Mouse (Mus musculus) layer of hippocampus, adult 2 months (tissue): ENCODE data around the gene Tjp2. TPM values are rescaled to one million over a fixed set of nuclear protein-coding genes. Genes with fewer than 3 reads are reported as not detected.

Source experiments
- DNase-seq, 2 experiments: peaks; one replicate each; pipeline ENCODE4 v3.0.0; 2022; ENCODE audit warnings: low spot score in 2 of 2
- H3K27ac ChIP-seq: fragments of 200-600 bp; 2 replicates; pipeline ENCODE4 v1.8.1; 2022
- H3K4me3 ChIP-seq: fragments of 200-600 bp; 2 replicates; pipeline ENCODE4 v1.8.1; 2022; ENCODE audit warnings: mild to moderate bottlenecking
- CTCF ChIP-seq: fragments of 200-600 bp; conservative IDR thresholded peaks from 2 replicates; pipeline ENCODE4 v1.8.1; 2022; ENCODE audit warnings: antibody characterized with exemption, mild to moderate bottlenecking, moderate library complexity
- total RNA-seq, 2 experiments: library from RNA; stranded (reverse); gene quantifications; 2 replicates each; pipeline ENCODE4 v1.2.3; 2021

Tjp2 gene
- total RNA-seq, 2 experiments from 2014 or later, result 17.6 to 20.3 TPM

DNA sequence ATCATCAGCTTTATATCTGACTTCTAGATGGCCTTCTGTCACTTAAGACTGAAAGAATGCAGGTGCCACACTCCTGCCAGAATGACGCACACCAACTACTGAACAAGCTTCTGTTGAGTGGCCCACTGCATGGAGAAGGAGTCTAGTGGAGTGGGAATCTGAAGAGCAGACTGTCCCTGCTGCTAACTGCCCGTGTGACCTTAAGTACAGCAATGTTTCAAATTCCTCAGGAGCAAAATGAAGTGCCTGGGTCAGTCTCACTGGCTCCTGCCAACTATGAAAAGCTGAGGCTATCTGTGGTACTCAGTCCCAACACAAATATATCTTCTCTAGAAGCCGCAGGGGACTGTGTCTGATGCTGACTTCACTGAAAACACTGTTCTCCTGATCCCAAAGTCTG is 175.5 kb downstream of the Tjp2 start:
- no peak for DNase-seq
- TF ChIP-seq CTCF, result no peak
- Histone ChIP-seq H3K4me3 (no peak overlapping the region), H3K27ac (no peak overlapping the region)

DNA sequence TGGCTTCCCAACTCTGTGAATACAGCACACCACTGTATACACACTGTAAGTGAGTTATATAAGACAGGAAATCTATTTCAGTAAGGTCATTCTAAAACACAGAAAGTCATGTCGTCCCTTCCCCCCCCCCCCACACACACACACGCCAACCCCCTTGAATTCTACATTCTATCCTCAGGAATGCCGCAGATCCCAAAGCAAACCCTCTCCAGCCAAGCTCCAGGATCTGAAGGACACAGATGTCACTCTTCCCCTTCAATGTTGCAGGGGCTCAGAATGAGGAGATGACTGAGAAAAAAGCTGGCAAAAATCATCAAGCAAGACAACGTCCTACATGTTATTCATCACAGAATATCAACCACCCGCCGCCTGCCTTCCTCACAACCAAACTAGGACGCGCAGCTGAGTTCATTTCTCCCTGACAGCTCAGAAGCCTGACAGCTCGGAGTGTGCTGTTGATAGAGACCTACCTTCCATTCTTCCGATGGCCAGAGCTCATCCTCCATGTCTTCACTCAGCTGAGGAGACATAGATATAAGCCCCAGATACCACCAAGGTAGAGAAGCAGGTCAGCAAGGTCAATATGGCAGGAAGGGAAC is 178.3 kb downstream of the Tjp2 start:
- no peak for TF ChIP-seq CTCF
- no peak overlapping the region for H3K4me3 ChIP-seq
- H3K27ac ChIP-seq, result no peak overlapping the region
- DNase-seq, result no peak

Other genes starting within 250 kb of the Tjp2 start
- gene Fam189a2, start 194.0 kb downstream of the Tjp2 start, total RNA-seq, result 1 to 10 TPM; 7.9 to 8.6 TPM
- 1 to 10 TPM; 7.4 to 8.8 TPM for gene Fxn, start 55.6 kb upstream of the Tjp2 start, total RNA-seq